Mouse (Mus musculus) layer of hippocampus, adult 2 months (tissue): ENCODE data around the gene Lgals12. TPM values are rescaled to one million over a fixed set of nuclear protein-coding genes. Genes with fewer than 3 reads are reported as not detected.
A peak's percentile ranks its signal among the peaks of the same experiment; 100 is the strongest.

Source experiments
- DNase-seq, 2 experiments: peaks; one replicate each; pipeline ENCODE4 v3.0.0; 2022; ENCODE audit warnings: low spot score in 2 of 2
- H3K27ac ChIP-seq: fragments of 200-600 bp; 2 replicates; pipeline ENCODE4 v1.8.1; 2022
- H3K4me3 ChIP-seq: fragments of 200-600 bp; 2 replicates; pipeline ENCODE4 v1.8.1; 2022; ENCODE audit warnings: mild to moderate bottlenecking
- CTCF ChIP-seq: fragments of 200-600 bp; conservative IDR thresholded peaks from 2 replicates; pipeline ENCODE4 v1.8.1; 2022; ENCODE audit warnings: antibody characterized with exemption, mild to moderate bottlenecking, moderate library complexity
- total RNA-seq, 2 experiments: library from RNA; stranded (reverse); gene quantifications; 2 replicates each; pipeline ENCODE4 v1.2.3; 2021

Lgals12 gene
- total RNA-seq, 2 experiments from 2014 or later = 0.13 to 0.17 TPM

DNA sequence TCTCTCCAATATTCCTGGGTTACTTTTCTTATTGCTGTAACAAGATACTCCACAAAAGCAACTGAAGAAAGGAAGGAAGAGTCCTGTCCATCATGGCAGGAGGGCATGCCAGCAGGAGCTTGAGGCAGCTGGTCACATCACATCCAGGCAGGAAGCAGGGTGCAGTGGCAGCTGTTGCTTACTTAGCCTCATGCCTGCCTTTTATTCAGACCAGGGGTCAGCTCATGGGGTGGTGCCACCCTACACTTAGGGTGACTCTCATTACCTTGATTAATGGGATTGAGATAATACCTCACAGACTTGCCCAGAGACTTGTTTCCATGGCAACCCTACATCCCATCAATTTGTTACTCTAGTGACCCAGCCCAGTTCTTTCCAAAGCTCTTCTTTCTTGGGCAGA, 2.0 kb downstream of the Lgals12 start:
- no peak for DNase-seq
- Histone ChIP-seq H3K4me3 (no peak overlapping the region), H3K27ac (no peak overlapping the region)
- no peak for TF ChIP-seq CTCF

DNA sequence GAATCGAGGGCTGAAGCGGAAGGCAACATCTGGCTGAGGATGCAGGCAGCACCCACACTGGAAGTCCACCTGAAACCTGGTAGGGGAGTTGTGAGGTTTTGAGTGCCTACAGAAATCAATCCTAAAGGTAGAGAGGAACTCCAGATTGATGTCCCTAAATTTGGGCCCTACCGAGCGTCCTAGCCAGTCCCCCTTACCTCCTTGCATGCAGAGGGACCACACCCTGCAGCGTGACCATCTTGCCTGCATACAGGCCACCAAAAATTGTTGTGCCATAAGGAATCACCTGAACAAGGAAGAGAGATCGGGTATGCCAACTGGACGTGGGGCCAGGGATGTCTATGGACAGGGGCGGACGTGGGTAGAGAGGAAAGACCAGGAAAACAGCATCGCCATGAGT, 2.9 kb downstream of the Lgals12 start:
- no peak overlapping the region for H3K4me3 ChIP-seq
- TF ChIP-seq CTCF = no peak
- DNase-seq = no peak
- H3K27ac ChIP-seq = no peak overlapping the region

DNA sequence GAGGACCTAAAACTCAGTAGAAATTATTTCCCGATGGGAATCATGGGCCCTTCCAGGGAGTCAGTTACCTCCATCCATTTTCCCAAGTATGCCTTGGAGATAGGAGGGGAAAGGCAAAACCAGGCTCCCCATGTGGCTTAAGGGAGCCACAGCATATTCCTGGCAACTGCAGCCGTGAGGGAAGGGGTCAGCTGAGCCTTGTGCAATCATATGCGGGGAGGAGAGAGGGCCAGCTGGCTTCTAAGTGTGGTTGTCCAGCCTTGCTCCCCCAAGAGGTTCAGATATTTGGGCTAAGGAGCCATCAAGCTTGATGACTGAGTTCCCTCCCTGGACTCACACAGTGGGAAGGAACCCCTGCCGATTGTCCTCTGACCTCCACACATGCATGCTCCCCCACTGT, 5.4 kb downstream of the Lgals12 start:
- no peak for TF ChIP-seq CTCF
- H3K4me3 ChIP-seq = no peak overlapping the region
- no peak for DNase-seq
- H3K27ac ChIP-seq = no peak overlapping the region

DNA sequence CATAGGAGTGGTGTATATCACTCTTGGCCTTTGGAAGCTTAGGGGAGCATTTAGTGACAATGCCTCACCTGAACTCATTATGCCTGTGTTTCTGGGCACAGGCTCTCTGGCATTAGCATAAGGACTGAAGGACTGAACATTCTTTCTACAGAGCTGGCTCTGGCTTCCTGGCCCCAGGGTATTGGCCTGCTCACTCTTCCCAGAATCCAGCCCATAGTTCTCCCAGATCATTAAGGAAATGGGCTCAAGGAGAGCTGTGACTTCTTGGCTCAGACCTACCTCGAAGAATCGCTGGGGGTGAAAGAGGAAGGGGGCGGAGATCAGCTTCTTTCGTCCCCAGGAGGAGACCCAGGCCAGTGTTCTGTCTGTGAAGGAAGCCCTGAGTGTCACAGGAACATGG, 8.5 kb downstream of the Lgals12 start:
- Histone ChIP-seq H3K4me3 (no peak overlapping the region), H3K27ac (no peak overlapping the region)
- no peak for TF ChIP-seq CTCF
- no peak for DNase-seq

DNA sequence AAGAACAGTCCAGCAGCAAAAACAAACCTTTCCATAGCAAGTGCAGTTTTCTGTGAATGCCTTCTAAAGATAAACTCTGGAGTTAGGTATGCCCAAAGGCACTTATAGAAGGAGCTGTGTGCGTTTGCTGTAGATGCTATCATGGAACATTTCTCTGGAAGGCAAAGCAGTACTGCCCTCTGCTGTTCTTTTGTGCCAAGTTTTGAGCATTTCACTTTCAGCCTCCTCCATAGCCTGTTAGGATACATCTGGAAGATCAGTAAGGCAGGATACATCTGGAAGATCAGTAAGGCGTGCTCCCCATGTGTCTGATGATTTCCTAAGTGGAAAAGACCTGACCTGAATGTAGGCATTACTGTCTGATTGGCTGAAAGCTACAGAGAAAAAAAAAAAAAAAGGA, 11.5 kb downstream of the Lgals12 start:
- peak; percentile 48 to 60 for DNase-seq
- Histone ChIP-seq H3K4me3 (no peak overlapping the region), H3K27ac (no peak overlapping the region)
- TF ChIP-seq CTCF = peak; percentile 83

DNA sequence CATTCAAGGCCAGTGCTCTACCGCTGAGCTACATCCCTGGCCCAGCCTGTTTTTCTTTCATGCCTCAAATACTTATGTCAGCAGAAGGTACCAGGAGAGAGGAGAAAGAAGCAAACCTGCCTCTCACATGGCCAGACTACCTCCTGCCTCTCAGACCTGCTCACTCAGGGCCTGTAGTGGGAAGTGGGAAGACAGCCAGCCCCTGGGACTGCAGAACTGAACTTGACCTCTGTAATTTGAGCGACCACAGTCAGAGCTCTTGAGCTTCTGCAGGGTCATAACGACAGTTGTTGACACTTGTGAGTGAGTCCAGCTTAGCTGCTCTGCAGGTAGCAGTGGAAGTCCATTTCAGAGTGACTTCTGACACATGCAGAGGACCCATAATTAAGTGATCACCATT, 15.0 kb downstream of the Lgals12 start:
- Histone ChIP-seq H3K4me3 (no peak overlapping the region), H3K27ac (peak overlapping the region; percentile 68)
- no peak for DNase-seq
- no peak for TF ChIP-seq CTCF

DNA sequence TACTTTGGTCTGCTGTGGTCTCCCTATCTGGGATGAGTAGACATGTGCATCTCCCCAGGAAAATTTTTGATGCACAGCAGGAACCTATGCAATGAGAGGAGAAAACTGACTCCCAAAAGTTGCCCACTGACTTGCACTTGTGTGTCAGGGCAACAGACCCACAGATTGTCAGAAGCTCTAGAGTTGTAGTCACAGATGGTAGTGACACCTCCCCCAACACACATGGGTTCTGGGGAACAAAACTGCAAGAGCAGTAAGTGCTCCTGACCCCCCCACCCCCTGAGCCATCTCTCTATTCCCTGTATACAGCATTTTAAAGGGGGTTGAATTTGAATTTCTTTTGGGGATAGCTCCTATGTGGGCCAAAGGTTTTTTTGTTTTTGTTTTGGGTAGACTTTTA, 16.2 kb downstream of the Lgals12 start:
- H3K4me3 ChIP-seq = no peak overlapping the region
- H3K27ac ChIP-seq = peak overlapping the region; percentile 68
- DNase-seq = peak; percentile 29 to 56
- no peak for TF ChIP-seq CTCF

DNA sequence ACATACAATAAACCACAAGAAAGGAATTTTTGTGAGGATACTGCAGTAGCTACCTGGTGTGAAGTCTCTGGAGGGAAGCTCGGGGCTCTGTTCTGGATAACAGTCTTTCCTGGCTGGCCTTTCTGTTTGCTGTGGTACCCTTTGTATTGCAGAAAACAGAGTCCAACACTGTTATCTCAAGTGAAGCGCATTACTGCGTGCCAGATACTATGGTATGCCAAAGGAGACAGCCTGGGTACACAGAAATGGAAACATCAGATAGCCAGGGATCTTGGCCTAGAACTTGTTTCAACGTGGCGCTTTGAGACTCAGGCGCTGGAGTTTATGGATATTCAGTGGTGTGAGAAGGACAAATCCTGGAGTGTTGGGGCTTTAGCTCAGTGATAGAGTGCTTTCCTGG, 21.2 kb downstream of the Lgals12 start:
- TF ChIP-seq CTCF = no peak
- H3K4me3 ChIP-seq = no peak overlapping the region
- no peak for DNase-seq

DNA sequence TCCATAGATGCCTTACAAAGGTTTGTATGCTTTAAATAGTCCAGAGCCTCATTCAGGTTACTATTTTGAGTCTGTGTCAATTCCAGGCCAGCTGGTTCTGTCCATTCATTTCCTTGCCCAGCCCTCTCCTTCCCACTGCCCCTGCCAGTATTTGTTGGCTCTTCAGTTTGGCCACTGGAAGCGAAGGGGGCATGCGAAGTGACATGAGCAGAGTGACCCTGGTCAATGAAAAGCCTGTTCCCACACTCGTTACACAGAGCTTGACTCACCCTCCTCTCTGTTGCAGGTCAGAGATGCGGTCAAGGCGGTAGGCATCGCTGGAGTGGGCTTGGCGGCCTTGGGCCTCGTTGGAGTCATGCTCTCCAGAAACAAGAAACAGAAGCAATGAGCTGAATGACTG, 21.7 kb downstream of the Lgals12 start:
- peak overlapping the region; percentile 64 for H3K27ac ChIP-seq
- no peak for TF ChIP-seq CTCF
- peak in 1 of 2 experiments; percentile 11 for DNase-seq
- no peak overlapping the region for H3K4me3 ChIP-seq

More for the DNA sequence above, 21.2 kb downstream of the Lgals12 start:
- peak overlapping the region; percentile 64 for H3K27ac ChIP-seq

DNA sequence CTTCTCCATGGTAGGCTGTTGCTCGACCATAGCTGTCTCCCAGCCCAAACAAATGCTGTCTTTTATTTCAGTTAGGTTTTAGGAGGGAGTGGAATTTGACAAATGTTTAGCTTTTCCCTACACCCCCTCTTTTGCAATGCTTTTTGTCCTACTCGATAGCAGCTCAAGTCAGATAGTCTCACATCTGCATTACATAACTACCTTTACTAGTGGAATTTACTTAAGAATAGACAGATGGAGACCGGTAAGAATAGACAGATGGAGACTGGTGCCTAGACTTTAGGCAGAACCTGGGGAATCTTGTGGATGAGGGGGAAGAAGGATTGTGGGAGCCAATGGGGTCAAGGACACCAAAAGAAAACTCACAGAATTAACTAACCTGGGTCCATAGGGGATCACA, 23.4 kb downstream of the Lgals12 start:
- DNase-seq = no peak
- Histone ChIP-seq H3K27ac (peak overlapping the region; percentile 81), H3K4me3 (no peak overlapping the region)
- no peak for TF ChIP-seq CTCF

DNA sequence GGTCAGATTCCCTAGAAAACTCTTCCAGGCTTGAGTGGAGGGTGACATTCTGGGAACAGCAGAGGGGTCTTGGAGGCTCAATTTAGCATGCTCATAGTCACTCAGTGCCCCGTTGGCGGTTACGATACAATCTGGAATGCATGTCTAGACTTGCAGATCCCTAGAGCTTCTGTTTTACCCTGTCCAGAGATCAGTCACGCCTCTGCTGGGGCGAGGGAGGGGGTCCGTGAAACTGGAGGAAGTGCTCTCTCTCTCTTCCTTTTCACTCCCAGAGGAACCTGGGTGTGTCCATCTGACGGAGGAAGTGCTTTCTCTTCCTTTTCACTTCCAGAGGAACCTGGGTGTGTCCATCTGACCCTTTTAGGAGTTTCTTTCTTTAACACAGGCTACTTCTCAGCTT, 23.9 kb downstream of the Lgals12 start:
- DNase-seq = no peak
- TF ChIP-seq CTCF = no peak
- Histone ChIP-seq H3K4me3 (no peak overlapping the region), H3K27ac (peak overlapping the region; percentile 81)

DNA sequence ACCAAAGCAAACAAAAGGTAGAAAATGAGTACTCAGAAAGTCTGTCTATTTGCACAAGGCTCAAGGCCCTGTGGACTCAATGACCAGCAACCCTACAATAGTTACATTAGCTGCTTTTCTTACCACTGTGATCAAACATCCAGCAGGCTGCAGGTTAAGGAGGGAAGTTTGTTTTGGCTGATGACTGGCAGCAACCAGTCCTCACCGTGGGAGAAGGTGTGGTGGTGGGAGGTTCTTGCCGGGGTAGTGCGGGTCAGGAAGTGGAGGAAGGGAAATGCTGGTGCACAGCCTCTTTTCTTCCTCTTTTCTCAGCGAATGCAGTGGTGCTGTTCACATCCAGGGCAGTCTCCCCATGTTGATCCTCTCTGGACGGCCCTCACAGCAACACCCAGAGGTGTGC, 26.0 kb downstream of the Lgals12 start:
- no peak for DNase-seq
- H3K27ac ChIP-seq = peak overlapping the region; percentile 76
- no peak overlapping the region for H3K4me3 ChIP-seq
- no peak for TF ChIP-seq CTCF

DNA sequence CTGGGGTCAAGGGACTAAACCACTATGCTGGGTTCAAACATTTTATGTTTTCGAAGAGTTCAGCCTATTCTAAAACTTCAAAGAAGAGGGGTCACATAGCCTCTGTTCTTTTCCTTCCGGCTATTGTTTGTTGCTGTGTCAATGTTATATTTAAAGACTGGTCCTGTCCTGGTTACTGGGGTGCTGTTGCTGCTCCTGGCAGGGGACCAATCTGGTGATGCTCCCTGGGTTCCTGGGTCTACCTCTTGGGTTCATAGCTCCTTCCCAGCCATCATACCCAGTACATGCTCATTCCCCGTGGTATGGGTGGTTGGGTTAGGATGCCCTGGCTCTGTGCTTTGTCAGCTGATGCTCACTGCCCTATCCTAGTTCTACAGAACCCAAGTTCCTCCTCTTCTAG, 29.3 kb downstream of the Lgals12 start:
- Histone ChIP-seq H3K27ac (no peak overlapping the region), H3K4me3 (no peak overlapping the region)
- TF ChIP-seq CTCF = no peak
- DNase-seq = no peak

DNA sequence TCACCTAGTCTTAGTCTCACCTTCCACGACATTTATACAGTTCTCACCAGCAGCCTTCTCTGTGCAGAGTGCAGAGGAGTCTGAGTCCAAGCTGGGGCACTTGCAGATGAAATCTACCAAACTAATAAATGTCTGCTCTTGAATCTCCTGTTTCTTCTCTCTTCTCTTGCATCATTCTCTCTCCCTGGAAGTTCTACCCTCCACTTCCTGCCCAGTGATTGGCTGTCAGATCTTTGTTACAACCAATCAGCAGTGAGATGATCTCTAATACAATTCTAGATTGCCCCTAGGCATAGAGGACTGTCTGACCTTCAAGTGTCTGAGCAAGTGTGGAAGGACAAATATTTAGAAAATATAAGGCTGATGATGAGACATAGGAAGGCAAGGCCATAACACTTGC, 30.8 kb downstream of the Lgals12 start:
- no peak overlapping the region for H3K27ac ChIP-seq
- TF ChIP-seq CTCF = no peak
- no peak for DNase-seq
- no peak overlapping the region for H3K4me3 ChIP-seq

DNA sequence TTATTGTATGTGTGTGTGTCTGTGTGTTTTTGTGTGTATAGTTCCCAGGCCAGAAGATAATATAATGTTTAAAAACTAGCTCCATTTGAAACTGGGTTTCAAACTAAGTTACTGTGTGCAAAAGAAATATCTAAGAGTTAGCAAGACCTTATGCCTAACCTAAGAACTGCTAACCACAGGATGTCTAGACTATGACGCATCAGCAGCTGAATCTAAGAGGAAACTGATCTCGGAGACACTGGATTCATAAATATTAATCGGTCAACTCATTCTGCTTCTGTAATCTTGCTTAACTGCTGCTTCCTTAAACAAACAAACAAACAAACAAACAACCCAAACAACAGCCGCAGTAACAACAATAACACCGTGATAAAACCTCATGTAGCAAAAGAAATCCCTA, 37.3 kb downstream of the Lgals12 start:
- TF ChIP-seq CTCF = no peak
- H3K27ac ChIP-seq = peak overlapping the region; percentile 40; the same call in 1 of the 2 replicates
- DNase-seq = no peak
- H3K4me3 ChIP-seq = no peak overlapping the region

DNA sequence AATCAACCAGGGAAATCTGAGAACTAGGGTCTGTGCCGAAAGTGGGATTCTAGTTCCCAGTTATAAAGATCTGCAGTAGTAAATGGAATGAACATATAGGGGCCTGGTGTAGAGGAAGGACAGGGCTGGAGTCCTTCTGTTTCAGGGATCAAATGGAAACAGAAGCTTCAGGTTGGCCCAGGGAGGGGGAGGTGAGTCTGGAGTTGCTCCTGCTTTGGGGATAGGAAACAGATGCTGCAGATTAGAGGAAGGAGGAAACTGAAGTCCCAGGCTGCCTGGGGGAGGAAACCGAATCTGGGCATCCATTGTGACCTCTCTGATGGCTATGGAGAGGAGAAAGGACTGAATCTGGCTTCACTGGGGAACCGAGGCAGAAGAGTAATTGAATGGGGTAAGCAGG, 38.6 kb downstream of the Lgals12 start:
- Histone ChIP-seq H3K27ac (peak overlapping the region; percentile 96), H3K4me3 (no peak overlapping the region)
- DNase-seq = no peak
- no peak for TF ChIP-seq CTCF
